Mouse (Mus musculus): ENCODE data around the gene Lrrc45. TPM values are rescaled to one million over a fixed set of nuclear protein-coding genes. Genes with fewer than 3 reads are reported as not detected.

The Lrrc45 gene
- polyA plus RNA-seq, 1 experiment from 2014 or later: 58.2 TPM

Other genes starting within 250 kb of the Lrrc45 start
- gene Arl16, start 246.3 kb upstream of the Lrrc45 start, polyA plus RNA-seq (2015; fragmentation: Nextera tagmentation; extraction: Ambion mirVana): 40.3 and 44.8 TPM in 2 replicates
- 113 and 117 TPM in 2 replicates for gene Mrpl12, start 229.3 kb upstream of the Lrrc45 start, polyA plus RNA-seq (2015; fragmentation: Nextera tagmentation; extraction: Ambion mirVana)
- 72.5 and 73.8 TPM in 2 replicates for gene Slc25a10, start 222.1 kb upstream of the Lrrc45 start, polyA plus RNA-seq (2015; fragmentation: Nextera tagmentation; extraction: Ambion mirVana)
- gene Gcgr, start 183.2 kb upstream of the Lrrc45 start, polyA plus RNA-seq (2015; fragmentation: Nextera tagmentation; extraction: Ambion mirVana): 1.4 and 1.7 TPM in 2 replicates
- gene Mcrip1, start 164.2 kb upstream of the Lrrc45 start, polyA plus RNA-seq (2015; fragmentation: Nextera tagmentation; extraction: Ambion mirVana): 184 and 200 TPM in 2 replicates
- 0.95 and 2.6 TPM in 2 replicates for gene Ppp1r27, start 162.8 kb upstream of the Lrrc45 start, polyA plus RNA-seq (2015; fragmentation: Nextera tagmentation; extraction: Ambion mirVana)
- gene P4hb, start 140.7 kb upstream of the Lrrc45 start, polyA plus RNA-seq (2015; fragmentation: Nextera tagmentation; extraction: Ambion mirVana): 829 and 841 TPM in 2 replicates
- gene Arhgdia, start 132.3 kb upstream of the Lrrc45 start, polyA plus RNA-seq (2015; fragmentation: Nextera tagmentation; extraction: Ambion mirVana): 654 and 680 TPM in 2 replicates
- gene Alyref, start 115.6 kb upstream of the Lrrc45 start, polyA plus RNA-seq (2015; fragmentation: Nextera tagmentation; extraction: Ambion mirVana): 82.6 and 266 TPM in 2 replicates
- gene Anapc11, start 115.5 kb upstream of the Lrrc45 start, polyA plus RNA-seq (2015; fragmentation: Nextera tagmentation; extraction: Ambion mirVana): 215 and 224 TPM in 2 replicates
- gene Npb, start 105.4 kb upstream of the Lrrc45 start, polyA plus RNA-seq (2015; fragmentation: Nextera tagmentation; extraction: Ambion mirVana): 1.5 and 1.6 TPM in 2 replicates
- 104 and 117 TPM in 2 replicates for gene Pcyt2, start 96.0 kb upstream of the Lrrc45 start, polyA plus RNA-seq (2015; fragmentation: Nextera tagmentation; extraction: Ambion mirVana)
- gene Sirt7, start 88.7 kb upstream of the Lrrc45 start, polyA plus RNA-seq (2015; fragmentation: Nextera tagmentation; extraction: Ambion mirVana): 31.8 and 32.5 TPM in 2 replicates
- 13.2 and 15.0 TPM in 2 replicates for gene Mafg, start 80.3 kb upstream of the Lrrc45 start, polyA plus RNA-seq (2015; fragmentation: Nextera tagmentation; extraction: Ambion mirVana)
- 22.4 and 23.4 TPM in 2 replicates for gene Pycr1, start 70.2 kb upstream of the Lrrc45 start, polyA plus RNA-seq (2015; fragmentation: Nextera tagmentation; extraction: Ambion mirVana)
- gene Myadml2, start 65.8 kb upstream of the Lrrc45 start, polyA plus RNA-seq (2015; fragmentation: Nextera tagmentation; extraction: Ambion mirVana): 0.97 and 1.1 TPM in 2 replicates
- 3.2 and 4.0 TPM in 2 replicates for gene Notum, start 52.8 kb upstream of the Lrrc45 start, polyA plus RNA-seq (2015; fragmentation: Nextera tagmentation; extraction: Ambion mirVana)
- 127 and 133 TPM in 2 replicates for gene Aspscr1, start 41.0 kb upstream of the Lrrc45 start, polyA plus RNA-seq (2015; fragmentation: Nextera tagmentation; extraction: Ambion mirVana)
- gene Cenpx, start 187 bp upstream of the Lrrc45 start, polyA plus RNA-seq (2015; fragmentation: Nextera tagmentation; extraction: Ambion mirVana): 156 and 170 TPM in 2 replicates
- 53.5 and 54.2 TPM in 2 replicates for gene Rac3, start 7.5 kb downstream of the Lrrc45 start, polyA plus RNA-seq (2015; fragmentation: Nextera tagmentation; extraction: Ambion mirVana)
- 69.5 and 92.2 TPM in 2 replicates for gene Dcxr, start 13.4 kb downstream of the Lrrc45 start, polyA plus RNA-seq (2015; fragmentation: Nextera tagmentation; extraction: Ambion mirVana)
- gene Cbr2, start 18.2 kb downstream of the Lrrc45 start, polyA plus RNA-seq (2015; fragmentation: Nextera tagmentation; extraction: Ambion mirVana): 194 and 348 TPM in 2 replicates
- 3.9 and 5.0 TPM in 2 replicates for gene Hmga1b, start 48.9 kb downstream of the Lrrc45 start, polyA plus RNA-seq (2015; fragmentation: Nextera tagmentation; extraction: Ambion mirVana)
- 39.3 and 43.0 TPM in 2 replicates for gene Rfng, start 70.3 kb downstream of the Lrrc45 start, polyA plus RNA-seq (2015; fragmentation: Nextera tagmentation; extraction: Ambion mirVana)
- gene Gps1, start 70.3 kb downstream of the Lrrc45 start, polyA plus RNA-seq (2015; fragmentation: Nextera tagmentation; extraction: Ambion mirVana): 187 and 188 TPM in 2 replicates
- gene Dus1l, start 82.5 kb downstream of the Lrrc45 start, polyA plus RNA-seq (2015; fragmentation: Nextera tagmentation; extraction: Ambion mirVana): 74.0 and 80.9 TPM in 2 replicates
- 50.6 and 53.5 TPM in 2 replicates for gene Fasn, start 110.6 kb downstream of the Lrrc45 start, polyA plus RNA-seq (2015; fragmentation: Nextera tagmentation; extraction: Ambion mirVana)
- gene Ccdc57, start 218.9 kb downstream of the Lrrc45 start, polyA plus RNA-seq (2015; fragmentation: Nextera tagmentation; extraction: Ambion mirVana): 6.4 TPM in 2 replicates
- gene Slc16a3, start 234.6 kb downstream of the Lrrc45 start, polyA plus RNA-seq (2015; fragmentation: Nextera tagmentation; extraction: Ambion mirVana): 52.2 and 62.5 TPM in 2 replicates

All from lung, embryonic 16.5 days (tissue).